Mouse (Mus musculus) gastrocnemius, postnatal 14 days (tissue): ENCODE data around the gene Haus6. TPM values are rescaled to one million over a fixed set of nuclear protein-coding genes. Genes with fewer than 3 reads are reported as not detected.

ENCODE experiments used
- total RNA-seq, 2 experiments: library from RNA; stranded (reverse); gene quantifications; 2 replicates each; pipeline ENCODE4 v1.2.3; 2021

Gene Haus6
- total RNA-seq, 2 experiments from 2014 or later: 4.3 to 5.0 TPM

Other genes with a start within 250 kb of the Haus6 start
- under 1 TPM in 1 of 2 experiments, not detected in 1; 0.29 TPM for gene Saxo1, start 53.7 kb downstream of the Haus6 start, total RNA-seq
- gene Rraga, start 36.4 kb downstream of the Haus6 start, total RNA-seq: 10 to 100 TPM; 51.6 to 58.1 TPM
- 10 to 100 TPM; 56.6 to 69.7 TPM for gene Plin2, start 58.0 kb upstream of the Haus6 start, total RNA-seq
- 10 to 100 TPM; 16.5 to 18.4 TPM for gene Dennd4c, start 136.5 kb upstream of the Haus6 start, total RNA-seq
- 100 to 1,000 TPM; 466 to 522 TPM for gene Rps6, start 245.4 kb upstream of the Haus6 start, total RNA-seq